Mouse (Mus musculus): ENCODE results near the gene Rab11fip5.

The Rab11fip5 gene

GRCm38 (mm10) chr6:85346028-85346634, 28.3 kb downstream of the Rab11fip5 start:
- DNase-seq (ENCODE audit: low spot score): peak; percentile 85

- no peak for DNase-seq (ENCODE audit: low spot score)
Measured at GRCm38 (mm10) chr6:85344929-85345328, 29.5 kb downstream of the Rab11fip5 start.

GRCm38 (mm10) chr6:85343027-85343426, 31.4 kb downstream of the Rab11fip5 start:
- no peak for DNase-seq (ENCODE audit: low spot score)

DNA sequence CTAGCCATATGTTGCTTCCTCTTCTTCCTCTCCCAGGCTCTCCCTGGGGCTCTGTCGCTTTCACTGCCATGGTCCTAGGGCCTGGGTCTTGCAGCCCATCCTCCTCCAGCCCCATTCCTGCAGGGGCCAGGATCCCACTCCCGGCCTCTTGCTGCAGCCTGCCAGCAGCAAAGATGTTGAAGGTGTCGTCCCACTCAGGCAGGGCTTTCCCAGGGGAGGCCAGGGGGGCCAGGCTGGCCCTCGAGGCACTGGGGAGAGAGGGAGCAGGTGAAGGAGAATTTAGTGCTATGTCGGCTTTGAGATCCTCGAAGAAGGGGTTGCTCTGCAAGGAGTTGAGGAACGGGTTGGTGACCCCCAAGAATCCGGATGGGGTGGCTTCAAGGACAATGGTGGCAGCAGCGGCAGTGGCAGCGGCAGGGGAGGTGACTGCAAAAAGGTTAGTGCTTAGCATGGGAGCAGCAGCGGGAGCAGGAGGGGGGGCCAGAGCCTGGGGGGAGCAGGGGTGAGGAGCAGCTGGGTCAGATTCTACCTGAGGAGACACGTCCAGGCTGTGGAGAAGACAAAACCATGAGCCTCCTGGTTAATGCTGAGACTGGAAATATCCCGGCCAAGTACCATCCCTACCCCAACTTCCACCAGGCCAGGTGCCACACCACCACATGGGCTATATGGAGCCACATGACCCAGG, 32.5 kb downstream of the Rab11fip5 start:
- no peak for DNase-seq (ENCODE audit: low spot score)

GRCm38 (mm10) chr6:85340184-85340583, 34.2 kb downstream of the Rab11fip5 start:
- no peak for DNase-seq (ENCODE audit: low spot score)

DNA sequence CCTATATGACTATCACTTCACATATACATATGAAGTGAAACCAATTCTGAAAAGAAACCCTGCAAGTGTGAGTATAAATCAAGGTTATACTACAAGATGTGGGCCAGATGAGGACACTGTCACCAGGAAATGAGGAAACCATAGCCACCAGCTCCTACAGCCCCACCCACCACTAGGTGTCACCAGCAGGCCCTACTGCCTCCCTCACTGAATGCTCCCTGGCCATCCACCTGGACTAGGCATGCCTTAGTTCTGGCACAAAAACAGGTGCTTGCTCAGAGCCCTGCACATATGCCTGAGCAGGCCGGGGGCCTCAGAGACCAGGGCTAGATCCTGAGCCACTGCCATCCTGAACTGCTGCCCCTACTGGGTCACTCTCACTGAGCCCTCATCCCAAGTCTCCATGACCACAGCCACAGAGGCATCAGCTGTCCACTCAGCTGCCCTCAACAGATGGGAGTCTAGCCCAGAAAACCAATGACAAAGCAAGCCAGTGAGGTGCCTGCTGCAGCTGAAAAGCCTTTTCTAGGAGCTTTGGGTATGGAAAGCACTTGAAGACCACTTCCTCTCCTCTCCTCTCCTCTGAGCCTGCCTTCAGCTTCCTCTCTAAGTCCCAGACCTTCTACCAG, 35.0 kb downstream of the Rab11fip5 start:
- peak; percentile 45 for DNase-seq (ENCODE audit: low spot score)

- DNase-seq (ENCODE audit: low spot score): no peak
Measured at GRCm38 (mm10) chr6:85336944-85337343, 37.5 kb downstream of the Rab11fip5 start.

DNA sequence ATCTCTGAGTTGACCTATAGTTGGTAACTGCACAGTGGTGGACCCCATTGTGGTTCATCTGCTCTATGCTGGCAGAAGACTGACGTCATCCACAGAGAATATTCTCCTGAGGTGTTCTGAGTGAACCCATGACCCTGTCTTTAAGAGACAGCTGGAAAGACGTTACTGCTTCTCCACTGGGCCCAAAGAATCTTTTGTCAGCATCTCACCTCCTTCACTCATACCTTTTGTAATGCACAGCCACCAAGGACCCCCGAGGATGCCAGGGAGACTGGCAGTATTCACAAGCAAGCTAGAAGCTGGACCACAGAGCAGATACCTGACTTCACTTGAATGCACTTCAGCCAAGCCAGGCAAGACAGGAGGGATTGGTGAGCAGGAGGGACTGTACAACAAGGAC, 39.1 kb downstream of the Rab11fip5 start:
- no peak for DNase-seq (ENCODE audit: low spot score)

GRCm38 (mm10) chr6:85334851-85335250, 39.6 kb downstream of the Rab11fip5 start:
- no peak for DNase-seq (ENCODE audit: low spot score)

DNA sequence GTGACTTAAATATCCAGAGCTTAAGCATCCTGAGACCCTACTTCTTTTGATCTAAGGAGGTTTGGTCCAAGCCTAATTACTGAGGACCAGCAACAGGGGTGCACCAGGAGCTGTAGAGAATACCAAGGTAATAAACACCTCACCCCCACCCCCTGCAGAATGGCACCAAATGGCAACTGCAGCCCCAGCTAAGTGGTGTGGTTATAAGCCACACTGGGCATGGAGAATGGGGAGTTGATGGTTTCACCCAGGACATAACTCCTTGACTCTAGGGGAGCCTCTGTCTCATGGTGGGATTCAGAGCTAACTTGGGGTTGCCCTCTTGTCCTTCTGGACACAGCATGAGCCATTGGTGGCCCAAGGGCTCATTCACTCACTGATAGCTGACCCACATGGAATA, 40.2 kb downstream of the Rab11fip5 start:
- no peak for DNase-seq (ENCODE audit: low spot score)

- DNase-seq (ENCODE audit: low spot score): peak; percentile 14
Measured at GRCm38 (mm10) chr6:85333732-85334131, 40.7 kb downstream of the Rab11fip5 start.

GRCm38 (mm10) chr6:85333000-85333669, 41.3 kb downstream of the Rab11fip5 start, which contains the start of gene Sfxn5:
Sfxn5 (minus strand) TSS chr6:85333422.
- peak; percentile 97 for DNase-seq (ENCODE audit: low spot score)

- DNase-seq (ENCODE audit: low spot score): no peak
Measured at GRCm38 (mm10) chr6:85332351-85332999, 42.0 kb downstream of the Rab11fip5 start.

- DNase-seq (ENCODE audit: low spot score): no peak
Measured at GRCm38 (mm10) chr6:85331736-85332135, 42.7 kb downstream of the Rab11fip5 start.

DNA sequence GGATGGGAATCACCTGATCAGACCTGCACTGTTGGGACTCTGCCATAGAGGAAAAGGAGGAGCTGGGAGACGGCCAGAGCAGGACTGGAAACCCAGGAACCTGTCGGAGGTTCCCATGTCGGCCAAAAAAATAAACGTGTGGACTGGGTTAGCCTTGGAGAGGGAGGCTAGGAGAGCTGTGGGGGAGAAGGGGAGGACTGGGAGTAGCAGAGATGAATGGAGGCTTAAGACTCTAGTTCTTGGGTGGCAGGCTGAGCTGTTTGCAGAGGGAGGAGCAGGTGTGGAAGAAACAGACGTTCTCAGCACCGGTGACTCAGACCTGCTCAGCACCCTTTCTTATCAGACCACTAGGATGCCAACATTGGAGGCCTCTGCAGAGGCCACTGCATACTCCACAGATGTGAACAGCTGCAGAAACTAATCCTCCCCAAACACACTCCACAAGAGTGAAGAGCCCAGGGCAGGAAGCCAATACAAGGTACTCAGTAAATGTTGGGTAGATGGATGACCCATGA, 43.2 kb downstream of the Rab11fip5 start:
- DNase-seq (ENCODE audit: low spot score): peak; percentile 44

DNA sequence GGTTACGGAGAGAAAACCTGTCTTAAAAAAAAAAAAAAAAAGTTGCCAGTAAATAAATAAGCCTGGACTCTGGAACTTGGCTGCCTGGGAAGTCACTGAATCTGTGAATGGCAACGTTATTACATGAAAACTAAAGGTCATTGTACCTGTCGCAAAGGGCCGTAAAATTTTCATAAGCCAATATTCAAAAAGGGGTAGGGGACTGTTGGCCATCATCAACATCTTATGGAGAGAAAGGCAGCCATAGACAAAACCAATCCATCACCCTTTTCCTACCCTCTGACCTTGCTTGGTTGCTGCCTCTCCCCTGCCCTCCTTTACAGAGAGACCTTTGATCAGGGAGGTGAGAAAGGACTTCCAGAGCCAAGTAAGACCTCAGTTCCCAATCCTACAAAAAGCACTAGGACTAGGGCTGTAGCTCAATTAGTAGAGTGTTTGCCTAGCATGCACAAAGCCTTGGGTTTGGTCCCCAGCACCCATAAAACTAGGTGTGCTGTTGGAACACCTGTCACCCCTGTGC, 44.7 kb downstream of the Rab11fip5 start:
- no peak for DNase-seq (ENCODE audit: low spot score)

- DNase-seq (ENCODE audit: low spot score): no peak
Measured at GRCm38 (mm10) chr6:85326564-85326963, 47.9 kb downstream of the Rab11fip5 start.

GRCm38 (mm10) chr6:85325109-85325508, 49.3 kb downstream of the Rab11fip5 start:
- DNase-seq (ENCODE audit: low spot score): no peak

GRCm38 (mm10) chr6:85320445-85320866, 54.0 kb downstream of the Rab11fip5 start:
- DNase-seq (ENCODE audit: low spot score): no peak

GRCm38 (mm10) chr6:85316211-85316610, 58.2 kb downstream of the Rab11fip5 start:
- DNase-seq (ENCODE audit: low spot score): no peak

GRCm38 (mm10) chr6:85314064-85314798, 60.2 kb downstream of the Rab11fip5 start:
- DNase-seq (ENCODE audit: low spot score): no peak
